Mouse (Mus musculus): ENCODE results near the gene Pgm1.

DNA sequence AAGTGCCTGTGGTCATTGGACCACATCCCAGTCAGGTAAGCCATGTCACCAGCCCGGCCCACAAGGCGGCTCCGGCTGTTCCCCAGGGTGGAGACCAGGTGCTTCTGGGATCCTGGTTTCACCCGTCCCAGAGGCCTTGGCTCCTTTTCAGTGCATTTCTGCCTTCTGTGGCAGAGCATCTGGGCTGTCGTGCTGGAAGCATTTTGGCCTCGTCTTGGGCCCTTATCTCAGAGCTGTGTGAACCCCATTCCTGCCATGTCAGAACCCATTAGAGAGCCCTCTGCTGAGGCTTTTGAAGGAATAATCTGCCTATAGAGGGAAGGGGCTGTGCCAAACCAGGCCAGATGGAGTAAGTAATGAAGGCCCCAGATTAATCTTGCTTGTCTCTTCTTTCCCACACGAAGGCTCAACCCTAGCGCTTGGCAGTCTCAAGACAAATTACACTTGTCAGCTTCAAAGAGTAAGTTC lies 80.0 kb downstream of the Pgm1 start:
- TF ChIP-seq CTCF (IDR thresholded peaks at IDR 0.05) (no peak), EP300 (IDR thresholded peaks at IDR 0.05) (no peak)
